Mouse (Mus musculus) stomach, postnatal 0 days (tissue): Measurements from ENCODE around the gene Flrt2.

Experiments used
- CTCF ChIP-seq: IDR thresholded peaks from 2 replicates; pipeline ENCODE4 v1.5.1; 2016; ENCODE audit warnings: antibody characterized with exemption, low read depth, mild to moderate bottlenecking, moderate library complexity
- EP300 ChIP-seq: optimal IDR thresholded peaks from 2 replicates; pipeline ENCODE3; 2016; ENCODE audit warnings: antibody characterized with exemption

- TF ChIP-seq CTCF (peak; percentile 39), EP300 (no peak)
These were observed 4.0 kb downstream of the Flrt2 start for GRCm38 (mm10) chr12:95695834-95696521.
